Mouse (Mus musculus) bone marrow macrophage, adult 2 months (primary cell): ENCODE data around the gene Prkca. TPM values are rescaled to one million over a fixed set of nuclear protein-coding genes. Genes with fewer than 3 reads are reported as not detected.

Source experiments
- H3K27ac ChIP-seq: 2 replicates; pipeline ENCODE4 v1.5.1; 2012; ENCODE audit warnings: low read depth, low read length; ENCODE audit not compliant: insufficient read depth
- H3K4me1 ChIP-seq: 2 replicates; pipeline ENCODE4 v1.6.1; 2012; ENCODE audit warnings: low read length; ENCODE audit not compliant: control insufficient read depth, insufficient read depth
- H3K4me3 ChIP-seq: 2 replicates; pipeline ENCODE4 v1.5.1; 2012; ENCODE audit warnings: mild to moderate bottlenecking, low read length, moderate library complexity; ENCODE audit not compliant: insufficient read depth
- CTCF ChIP-seq: IDR thresholded peaks from 2 replicates; pipeline ENCODE4 v1.5.1; 2012; ENCODE audit warnings: low read depth, mild to moderate bottlenecking, low read length, moderate library complexity
- POLR2A ChIP-seq: IDR thresholded peaks from 2 replicates; pipeline ENCODE4 v1.6.1; 2012; ENCODE audit warnings: mild to moderate bottlenecking, low read depth, low read length, borderline replicate concordance
- polyA plus RNA-seq: library from polyadenylated mRNA; stranded (reverse); fragments of >200 nt; gene quantifications from 2 replicates; pipeline ENCODE4 v1.2.4, GENCODE M21; 2012; ENCODE audit not compliant: missing spikeins, insufficient read depth, insufficient read length

The Prkca gene
- polyA plus RNA-seq, 1 experiment = 1.0 TPM

- no peaks in the 10 kb centered on the region for H3K4me1 ChIP-seq
- H3K27ac ChIP-seq = no peak overlapping the region
- H3K4me3 ChIP-seq = no peak overlapping the region
- TF ChIP-seq CTCF (no peak), POLR2A (no peak)
Observed at GRCm38 (mm10) chr11:108301796-108302490, 41.8 kb downstream of the Prkca start.

GRCm38 (mm10) chr11:108301036-108301435 is 42.7 kb downstream of the Prkca start:
- TF ChIP-seq POLR2A = no peak
- no peak for TF ChIP-seq CTCF
- Histone ChIP-seq H3K27ac (no peak overlapping the region), H3K4me1 (no peaks in the 10 kb centered on the region), H3K4me3 (no peak overlapping the region)

- no peak overlapping the region for H3K4me3 ChIP-seq
- no peak overlapping the region for H3K27ac ChIP-seq
- no peak for TF ChIP-seq POLR2A
- TF ChIP-seq CTCF = no peak
- H3K4me1 ChIP-seq = no peaks in the 10 kb centered on the region
Observed at GRCm38 (mm10) chr11:108300443-108300842, 43.3 kb downstream of the Prkca start.

GRCm38 (mm10) chr11:108299913-108300312 is 43.8 kb downstream of the Prkca start:
- TF ChIP-seq CTCF (no peak), POLR2A (no peak)
- Histone ChIP-seq H3K27ac (no peak overlapping the region), H3K4me3 (no peak overlapping the region), H3K4me1 (no peaks in the 10 kb centered on the region)

- TF ChIP-seq CTCF (no peak), POLR2A (no peak)
- no peaks in the 10 kb centered on the region for H3K4me1 ChIP-seq
Observed at GRCm38 (mm10) chr11:108297956-108298355, 45.8 kb downstream of the Prkca start.

GRCm38 (mm10) chr11:108295373-108295772 is 48.4 kb downstream of the Prkca start:
- no peak for TF ChIP-seq POLR2A
- no peak for TF ChIP-seq CTCF

More at GRCm38 (mm10) chr11:108297956-108298355, 45.8 kb downstream of the Prkca start:
- H3K4me3 ChIP-seq = no peak overlapping the region
- H3K27ac ChIP-seq = no peak overlapping the region

GRCm38 (mm10) chr11:108294305-108294813 is 49.4 kb downstream of the Prkca start:
- no peak overlapping the region for H3K4me3 ChIP-seq
- no peak overlapping the region for H3K27ac ChIP-seq
- H3K4me1 ChIP-seq = no peaks in the 10 kb centered on the region
- TF ChIP-seq POLR2A (no peak), CTCF (no peak)

More at GRCm38 (mm10) chr11:108295373-108295772, 48.4 kb downstream of the Prkca start:
- H3K27ac ChIP-seq = no peak overlapping the region
- no peak overlapping the region for H3K4me3 ChIP-seq
- H3K4me1 ChIP-seq = no peaks in the 10 kb centered on the region

- TF ChIP-seq CTCF (no peak), POLR2A (no peak)
- no peak overlapping the region for H3K4me3 ChIP-seq
- H3K4me1 ChIP-seq = no peaks in the 10 kb centered on the region
- no peak overlapping the region for H3K27ac ChIP-seq
Observed at GRCm38 (mm10) chr11:108293843-108294242, 49.9 kb downstream of the Prkca start.

- TF ChIP-seq POLR2A (no peak), CTCF (no peak)
- Histone ChIP-seq H3K4me3 (no peak overlapping the region), H3K27ac (no peak overlapping the region), H3K4me1 (no peaks in the 10 kb centered on the region)
Observed at GRCm38 (mm10) chr11:108289192-108289591, 54.5 kb downstream of the Prkca start.

- H3K4me3 ChIP-seq = no peak overlapping the region
- H3K4me1 ChIP-seq = no peaks in the 10 kb centered on the region
- no peak for TF ChIP-seq CTCF
- no peak for TF ChIP-seq POLR2A
- H3K27ac ChIP-seq = no peak overlapping the region
Observed at GRCm38 (mm10) chr11:108287321-108287720, 56.4 kb downstream of the Prkca start.

GRCm38 (mm10) chr11:108285046-108285445 is 58.7 kb downstream of the Prkca start:
- H3K4me3 ChIP-seq = no peak overlapping the region
- TF ChIP-seq POLR2A (no peak), CTCF (no peak)
- no peaks in the 10 kb centered on the region for H3K4me1 ChIP-seq
- H3K27ac ChIP-seq = no peak overlapping the region
